Comparison of ENCODE assay signal across 12 mouse cellular contexts in genomic region chr7:109562676-109563075, GRCm38 (mm10). TPM values are rescaled to one million over a fixed set of nuclear protein-coding genes. Genes with fewer than 3 reads are reported as not detected.
DNase-seq lines count a peak whose midpoint lies in the region; ATAC-seq and TF ChIP-seq lines count a peak whose summit lies in the region.
"Had no signal": no experiment of that assay in that cellular context is flagged by ENCODE, and none has a peak within 500 bp of the region (broad histone marks: within the 10 kb centered on the region; RNA-seq: fewer than 3 reads in every experiment).

No protein-coding gene starts in this region.

- H3K4me3 ChIP-seq in kidney, adult 2 months (ENCODE audit: insufficient read depth, low read depth, low read length): no peak overlapping the region
- no peak overlapping the region for H3K4me3 ChIP-seq in CH12.LX (replicated peaks in 1 of 3; ENCODE audit: low read depth in 2 of 3, low read length in 2 of 3, poor library complexity in 1 of 3)
- no peak overlapping the region for H3K4me3 ChIP-seq in limb, embryonic 15.5 days
- H3K4me3 ChIP-seq: megakaryocyte, embryonic 14.5 days had no signal

- H3K27ac ChIP-seq in kidney, adult 2 months (ENCODE audit: insufficient read depth, low read depth, low read length): peak overlapping the region; percentile 11
- no peak overlapping the region for H3K27ac ChIP-seq in CH12.LX (ENCODE audit: insufficient read depth, low read depth)
- 0 out of 2 replicates have a peak overlapping the region, but pooled peaks have one; percentile 39 for H3K27ac ChIP-seq in limb, embryonic 15.5 days

- in situ Hi-C loops in CH12.LX (cut with MboI; ENCODE audit: low pct_ligation_motif_present, low pct_unique_long_range_greater_than_20kb, low sequenced_read_pairs): no loop called here

- H3K79me2 ChIP-seq in CH12.LX (replicated peaks; ENCODE audit: control insufficient read depth, extremely low read depth, insufficient read depth, poor library complexity, severe bottlenecking): no peaks in the 10 kb centered on the region

- dilution Hi-C loops in CH12.LX (cut with MboI; ENCODE audit: extremely low pct_ligation_motif_present, extremely low pct_unique_long_range_greater_than_20kb, low sequenced_read_pairs): no loop called here

- no peak for TF ChIP-seq EP300 in CH12.LX (IDR thresholded peaks at IDR 0.05; ENCODE audit: low read length)

- TF ChIP-seq CTCF in kidney, adult 2 months (conservative IDR thresholded peaks at IDR 0.05; ENCODE audit: insufficient read depth, insufficient read length, low read depth, low read length): no peak
- no peak for TF ChIP-seq CTCF in CH12.LX (conservative IDR thresholded peaks at IDR 0.05 in 1 of 2, IDR thresholded peaks at IDR 0.05 in 1 of 2; ENCODE audit: low read depth in 2 of 2, low read length in 2 of 2)

- WGBS in kidney, adult 2 months: 25% methylated on average over 5 of the region's 5 CpGs
- WGBS in limb, embryonic 15.5 days: 68% methylated on average over 5 of the region's 5 CpGs

- H3K9ac ChIP-seq in CH12.LX (ENCODE audit: insufficient read depth, low read depth): no peak overlapping the region
- H3K9ac ChIP-seq in limb, embryonic 15.5 days: no peak overlapping the region

- no peak for DNase-seq in kidney, adult 2 months
- DNase-seq in kidney, adult 18-20 months: no peak
- DNase-seq in CH12.LX (ENCODE audit: extremely low read depth) (peak; percentile 4), ZHBTc4 (ENCODE audit: low read depth, low spot score) (peak; percentile 42)
- no peak for DNase-seq in cerebellum, postnatal 10 days
- no peak for DNase-seq in adrenal gland, postnatal 25 days
- DNase-seq: cerebellum, adult 2 months; gastrocnemius, postnatal 25 days; layer of hippocampus, postnatal 36 days had no signal

- peaks cover 5% of the 10 kb centered on the region for H3K9me3 ChIP-seq in CH12.LX (replicated peaks; ENCODE audit: low read length)
- no peaks in the 10 kb centered on the region for H3K9me3 ChIP-seq in limb, embryonic 15.5 days

- no peaks in the 10 kb centered on the region for H3K36me3 ChIP-seq in kidney, adult 2 months (ENCODE audit: control insufficient read depth, insufficient read depth, low read length)
- no peaks in the 10 kb centered on the region for H3K36me3 ChIP-seq in CH12.LX (replicated peaks in 1 of 2; ENCODE audit: control insufficient read depth in 1 of 2, insufficient read depth in 1 of 2, low read length in 1 of 2)
- H3K36me3 ChIP-seq in limb, embryonic 15.5 days: 0 out of 2 replicates have a peak, but pooled peaks cover 7% of the 10 kb centered on the region

- no peak for TF ChIP-seq POLR2A in kidney, adult 2 months (IDR thresholded peaks at IDR 0.05; ENCODE audit: low read depth, low read length)
- no peak for TF ChIP-seq POLR2A in CH12.LX (IDR thresholded peaks at IDR 0.05; ENCODE audit: low read depth, low read length)

- H3K4me1 ChIP-seq in kidney, adult 2 months (ENCODE audit: control insufficient read depth, insufficient read depth, low read length): peaks cover 12% of the 10 kb centered on the region
- H3K4me1 ChIP-seq in CH12.LX (ENCODE audit: control insufficient read depth in 1 of 2, insufficient read depth in 2 of 2): peaks cover 10 to 40% of the 10 kb centered on the region in 2 experiments; a peak in 3 of 4 replicates
- peaks cover 13% of the 10 kb centered on the region for H3K4me1 ChIP-seq in limb, embryonic 15.5 days

- no peaks in the 10 kb centered on the region for H3K27me3 ChIP-seq in kidney, adult 2 months (replicated peaks; ENCODE audit: control insufficient read depth, insufficient read depth, low read length)
- no peaks in the 10 kb centered on the region for H3K27me3 ChIP-seq in CH12.LX (replicated peaks)
- no peaks in the 10 kb centered on the region for H3K27me3 ChIP-seq in limb, embryonic 15.5 days

- no peak for ATAC-seq in limb, embryonic 15.5 days (ENCODE audit: insufficient number of reproducible peaks, low FRiP score, low TSS enrichment, low read depth)
- no peak for ATAC-seq in monocyte, adult 5-6 weeks (replicated peaks; ENCODE audit: insufficient number of reproducible peaks, low FRiP score, low TSS enrichment, poor library complexity, severe bottlenecking)

- no peak for TF ChIP-seq RAD21 in CH12.LX (IDR thresholded peaks at IDR 0.05; ENCODE audit: low read depth, low read length)

- peak overlapping the region; percentile 47 for H3K4me2 ChIP-seq in CH12.LX (ENCODE audit: insufficient read depth, low read depth, poor library complexity, severe bottlenecking)
- no peak overlapping the region for H3K4me2 ChIP-seq in limb, embryonic 15.5 days

TF ChIP-seq in CH12.LX, 34 proteins besides CTCF, POLR2A, EP300 and RAD21:
- TF ChIP-seq RCOR1 (conservative IDR thresholded peaks at IDR 0.05; ENCODE audit: low read depth, low read length) (no peak), ELF1 (IDR thresholded peaks at IDR 0.05; ENCODE audit: low read depth, low read length) (no peak), HCFC1 (IDR thresholded peaks at IDR 0.05; ENCODE audit: low read depth, low read length) (no peak), IRF4 (IDR thresholded peaks at IDR 0.05; ENCODE audit: low read depth, low read length) (no peak)
TF ChIP-seq in CH12.LX: peak in this region for 0.

RNA-seq across cellular contexts. Expression of gene Rpl27a, which starts 43.7 kb away (rescaled TPM):
- 278 and 374 TPM in 2 replicates for polyA plus RNA-seq in kidney, adult 2 months (2012; rRNA removed)
- 1,338 and 1,365 TPM in 2 replicates for total RNA-seq in CH12.LX (2012; rRNA removed)
- total RNA-seq in CH12.LX (2014; rRNA removed): 929 and 1,216 TPM in 2 replicates
- polyA plus RNA-seq in CH12.LX (2012; ENCODE audit: insufficient read length, low read depth): 230 and 249 TPM in 2 replicates
- 113 and 140 TPM in 2 replicates for polyA plus RNA-seq in limb, embryonic 15.5 days (2015; fragmentation: Nextera tagmentation; extraction: Ambion mirVana)
- 201 and 220 TPM in 2 replicates for total RNA-seq in adrenal gland, postnatal 25 days (2021)
- total RNA-seq in monocyte, adult 5-6 weeks (2017): 372 to 417 TPM (median 387 TPM) in 3 replicates

RNA-seq across cellular contexts. Expression of gene Trim66, which starts 54.7 kb away (rescaled TPM):
- 0.03 and 0.04 TPM in 2 replicates for polyA plus RNA-seq in kidney, adult 2 months (2012; rRNA removed)
- total RNA-seq in CH12.LX (2012; rRNA removed) (0.08 TPM in 2 replicates), CH12.LX (2014; rRNA removed) (0.12 and 0.15 TPM in 2 replicates)
- polyA plus RNA-seq in CH12.LX (2012; ENCODE audit: insufficient read length, low read depth): 0.49 and 0.67 TPM in 2 replicates
- polyA plus RNA-seq in limb, embryonic 15.5 days (2015; fragmentation: Nextera tagmentation; extraction: Ambion mirVana): 0.04 and 0.11 TPM in 2 replicates
- 0.19 and 0.33 TPM in 2 replicates for total RNA-seq in adrenal gland, postnatal 25 days (2021)
- under 0.01 to 0.19 TPM in 2 of 3 replicates, not detected in the other for total RNA-seq in monocyte, adult 5-6 weeks (2017)

Comparison
In these comparisons a context has a peak if more than half of its experiments do, and no peak if none do; other contexts are left out.
1. DNase-seq: peak in CH12.LX (single experiment) and ZHBTc4 (single experiment); none in kidney, adult 2 months (single experiment), kidney, adult 18-20 months (single experiment), cerebellum, postnatal 10 days (0 of 2) and adrenal gland, postnatal 25 days (single experiment).